Mouse (Mus musculus) right cerebral cortex, postnatal 36 days (tissue): ENCODE measurements around the gene Mapk8ip1.
A peak's percentile ranks its signal among the peaks of the same experiment; 100 is the strongest.

Experiments used
- DNase-seq, 2 experiments: peaks; one replicate each; pipeline ENCODE4 v3.0.0; 2022; ENCODE audit warnings: low spot score in 2 of 2, mixed read lengths in 1 of 2

The Mapk8ip1 gene

GRCm38 (mm10) chr2:92390206-92390930, 10.7 kb downstream of the Mapk8ip1 start:
- DNase-seq = no peak

DNA sequence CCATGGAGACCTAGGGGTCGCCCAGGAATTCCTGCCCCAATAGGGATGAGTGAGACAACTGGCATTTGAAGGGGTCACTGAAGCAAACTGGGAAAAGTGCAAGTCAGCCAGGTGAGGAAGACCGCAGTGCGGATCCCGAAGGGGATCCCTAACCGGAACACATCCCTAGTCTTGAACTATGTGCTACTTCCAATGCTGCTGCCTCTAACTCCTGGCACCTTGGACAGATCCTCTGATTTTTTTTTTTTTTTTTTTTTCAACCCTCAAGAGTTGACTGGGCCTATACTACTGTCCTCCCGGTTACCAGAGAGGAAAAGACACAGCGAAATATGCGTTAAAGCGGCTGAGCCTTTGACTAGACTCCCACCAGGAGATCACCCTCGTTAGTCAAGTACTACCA, 11.4 kb downstream of the Mapk8ip1 start:
- no peak for DNase-seq

GRCm38 (mm10) chr2:92388891-92389641, 12.0 kb downstream of the Mapk8ip1 start:
- peak; percentile 94 to 96 for DNase-seq

GRCm38 (mm10) chr2:92388081-92388517, 13.0 kb downstream of the Mapk8ip1 start:
- no peak for DNase-seq

DNA sequence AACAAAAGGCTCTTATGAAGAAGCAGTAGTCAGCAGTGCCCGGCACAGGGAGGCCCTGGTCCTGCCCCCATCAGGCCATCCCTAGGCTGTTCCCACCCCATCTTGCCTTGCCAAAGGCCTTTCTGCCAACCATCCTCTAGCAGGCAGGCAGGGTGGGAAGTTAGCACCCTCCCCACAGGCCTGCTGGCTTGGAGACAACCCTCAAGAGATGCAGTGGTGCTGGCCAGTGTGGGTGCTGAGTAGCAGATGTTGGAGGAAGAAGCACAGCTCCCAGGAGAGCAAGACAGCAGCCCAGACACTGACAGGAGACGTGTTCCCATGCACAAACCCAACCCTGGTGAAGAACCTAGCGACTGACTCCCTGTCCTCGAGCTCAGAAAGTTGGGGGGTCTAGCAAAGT, 13.4 kb downstream of the Mapk8ip1 start:
- peak in 1 of 2 experiments; percentile 76 for DNase-seq

DNA sequence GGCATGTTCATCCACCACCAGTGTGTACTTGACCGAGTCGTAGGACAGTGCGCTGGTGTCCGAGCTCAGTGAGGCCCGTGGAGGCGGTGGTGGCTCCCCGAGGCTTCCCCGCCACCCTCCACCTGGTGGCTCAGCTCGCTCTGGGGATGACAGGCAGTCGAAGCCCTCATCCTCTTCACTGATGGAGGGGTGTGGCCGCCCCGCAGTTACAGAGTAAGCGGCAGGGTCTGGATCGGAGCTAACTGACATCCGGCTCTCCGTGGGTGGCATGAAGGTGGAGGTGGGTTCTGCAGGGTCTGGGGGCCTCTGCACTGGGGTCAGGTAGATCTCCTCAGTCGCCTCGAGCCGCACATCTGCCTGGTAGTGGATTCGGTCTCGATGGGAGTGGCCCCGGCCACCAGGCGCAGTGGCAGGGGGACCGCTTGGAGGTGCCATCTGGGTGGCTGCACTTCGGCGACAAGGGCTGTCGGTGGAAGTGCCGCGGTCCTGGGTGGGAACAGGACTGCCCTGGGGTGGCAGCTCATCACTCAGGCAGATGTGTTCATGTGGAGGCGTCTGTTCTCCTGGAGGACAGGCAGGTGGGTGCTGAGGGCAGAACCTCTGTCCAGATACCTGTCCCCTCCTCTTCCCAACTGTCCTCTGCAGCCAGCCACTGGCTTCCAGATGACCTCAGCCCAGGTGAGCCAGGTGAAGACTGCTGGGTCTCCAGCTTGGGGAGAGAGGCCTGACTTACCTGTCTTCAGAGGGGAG, 14.1 kb downstream of the Mapk8ip1 start:
- no peak for DNase-seq

DNA sequence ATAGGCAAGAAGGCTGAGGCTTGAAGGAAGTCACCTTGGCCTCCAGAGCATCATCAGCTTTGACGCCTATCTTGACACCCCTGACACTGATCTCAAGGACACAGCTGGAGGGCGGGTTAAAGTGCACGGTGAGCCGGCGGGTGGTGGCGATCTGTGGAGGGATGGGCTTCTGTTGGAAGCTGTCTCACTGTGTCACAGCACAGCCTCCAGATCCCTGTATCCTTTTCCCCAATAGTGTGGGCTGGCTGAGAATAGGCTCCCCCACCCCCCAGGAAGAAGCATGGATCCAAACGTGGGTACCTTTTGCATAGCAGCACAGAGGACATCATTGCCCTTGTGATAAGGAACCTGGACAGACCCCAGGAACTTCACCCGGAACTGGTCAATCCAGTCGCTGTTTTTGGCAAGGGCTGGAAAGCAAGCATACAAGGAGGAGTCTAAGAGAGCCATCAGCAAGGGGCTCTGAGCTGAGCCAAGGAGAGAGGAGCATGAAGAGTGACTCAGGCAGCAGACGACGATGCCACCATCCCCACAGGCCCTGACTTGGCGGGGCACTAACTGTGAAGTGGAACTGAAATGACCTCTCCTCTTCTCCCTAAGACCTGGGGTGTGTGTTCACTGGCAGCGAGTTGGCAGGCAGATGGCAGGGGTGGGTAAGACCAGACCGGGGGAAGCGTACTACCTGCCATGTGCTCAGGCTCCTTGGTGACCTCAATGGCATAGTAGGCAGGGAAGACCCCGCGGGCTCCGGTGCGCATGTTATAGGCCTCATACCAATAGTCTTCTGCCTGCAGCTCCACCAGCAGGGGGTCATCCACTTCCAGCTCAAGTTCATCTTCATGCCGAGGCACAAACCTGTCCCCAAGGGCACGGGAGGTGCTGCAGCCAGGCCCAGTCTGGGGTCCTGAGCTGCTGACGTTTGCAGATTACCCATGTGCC, 15.7 kb downstream of the Mapk8ip1 start:
- no peak for DNase-seq

- no peak for DNase-seq
Observed at GRCm38 (mm10) chr2:92384101-92384500, 17.0 kb downstream of the Mapk8ip1 start.

- DNase-seq = no peak
Observed at GRCm38 (mm10) chr2:92382759-92383158, 18.3 kb downstream of the Mapk8ip1 start.

DNA sequence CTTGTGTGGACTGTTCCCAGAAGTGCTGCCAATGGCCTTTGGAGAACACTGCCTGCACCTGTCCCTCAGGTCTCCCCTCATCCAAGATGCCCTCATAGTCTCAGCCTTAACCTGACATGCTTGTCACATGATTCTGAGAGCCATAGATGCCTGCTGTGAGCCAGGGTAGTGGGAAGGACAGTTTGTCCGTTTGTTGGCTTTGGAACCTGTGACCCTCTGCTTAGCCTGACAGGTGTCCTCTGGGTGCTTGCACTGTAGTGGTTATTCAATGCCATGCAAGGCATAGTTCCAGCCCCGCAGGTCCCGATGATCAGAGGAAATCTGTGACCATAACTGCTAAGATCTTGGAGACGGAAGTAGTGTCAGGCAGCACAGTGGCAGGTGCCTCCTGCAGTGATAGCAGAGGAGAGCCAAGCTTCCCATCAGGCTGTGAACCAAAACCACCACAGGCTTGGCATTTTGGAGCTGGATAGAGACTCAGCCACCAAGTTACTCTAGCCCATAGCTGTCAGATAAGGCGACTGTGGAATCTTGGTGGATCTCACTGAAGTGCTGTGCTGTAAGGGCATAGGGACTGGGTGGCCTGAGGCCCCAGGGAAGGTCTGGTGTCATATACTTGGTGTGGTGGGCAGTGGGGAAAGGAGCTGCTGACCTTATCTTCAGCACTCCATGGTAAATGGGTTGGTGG, 19.0 kb downstream of the Mapk8ip1 start, which contains the start of gene 1700029I15Rik:
Gene 1700029I15Rik (plus strand): TSS at position 638 of the 688 bp plus-strand sequence.
- no peak for DNase-seq

DNA sequence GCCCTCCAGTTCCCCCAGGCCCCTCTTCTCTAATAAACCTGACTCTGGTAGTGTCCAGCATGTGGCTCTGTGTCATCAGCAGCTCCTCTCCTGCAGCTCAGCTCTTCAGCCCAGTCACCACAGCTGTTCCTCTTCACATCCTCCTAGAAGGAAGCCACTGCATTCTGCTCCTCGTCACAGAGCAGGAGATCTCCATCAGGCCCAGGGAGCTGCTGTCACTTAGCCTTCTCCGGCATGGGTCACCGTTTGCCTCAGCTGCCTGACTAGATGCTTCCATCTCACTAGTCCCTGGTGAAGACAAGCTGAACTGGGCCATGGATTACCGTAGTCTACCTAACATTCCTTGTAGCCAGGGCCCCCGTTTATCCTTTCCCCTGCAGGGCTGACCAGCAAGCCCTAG, 19.9 kb downstream of the Mapk8ip1 start:
- DNase-seq = no peak

- DNase-seq = no peak
Observed at GRCm38 (mm10) chr2:92380495-92381050, 20.5 kb downstream of the Mapk8ip1 start.

DNA sequence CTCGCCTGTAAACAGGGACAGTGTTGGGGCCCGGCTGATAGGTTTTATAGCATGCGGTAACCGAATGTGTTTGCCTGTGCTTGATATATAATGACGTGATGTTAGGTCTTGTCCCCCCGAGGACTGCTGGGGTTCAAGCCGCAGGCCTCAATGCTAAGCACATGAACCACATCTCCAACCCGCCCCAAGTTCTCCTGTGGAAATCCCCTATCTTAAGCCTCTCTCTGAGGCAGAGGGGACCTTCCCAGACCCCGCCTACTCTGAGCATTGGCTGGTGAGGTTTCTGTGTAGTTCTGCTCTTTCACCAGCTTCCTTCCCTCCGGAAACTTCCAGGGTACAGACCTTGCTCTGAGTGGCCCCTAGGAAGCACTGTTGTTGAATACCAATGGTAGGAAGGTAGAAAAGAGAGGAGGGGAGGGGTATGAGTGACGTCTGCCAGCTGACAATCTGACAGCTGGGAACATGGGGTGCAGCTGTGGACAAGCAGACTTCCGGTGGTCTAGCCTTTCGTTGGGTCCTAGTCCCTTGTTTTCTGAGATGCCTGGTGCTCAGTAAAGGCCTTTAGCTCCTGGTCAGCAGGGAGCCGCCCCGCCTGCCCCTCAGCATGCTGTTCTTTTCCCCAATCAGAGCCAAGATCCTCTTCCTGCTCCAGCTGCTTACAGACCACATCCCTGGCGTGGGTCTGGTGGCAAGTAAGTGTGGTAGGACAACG, 21.1 kb downstream of the Mapk8ip1 start:
- no peak for DNase-seq

DNA sequence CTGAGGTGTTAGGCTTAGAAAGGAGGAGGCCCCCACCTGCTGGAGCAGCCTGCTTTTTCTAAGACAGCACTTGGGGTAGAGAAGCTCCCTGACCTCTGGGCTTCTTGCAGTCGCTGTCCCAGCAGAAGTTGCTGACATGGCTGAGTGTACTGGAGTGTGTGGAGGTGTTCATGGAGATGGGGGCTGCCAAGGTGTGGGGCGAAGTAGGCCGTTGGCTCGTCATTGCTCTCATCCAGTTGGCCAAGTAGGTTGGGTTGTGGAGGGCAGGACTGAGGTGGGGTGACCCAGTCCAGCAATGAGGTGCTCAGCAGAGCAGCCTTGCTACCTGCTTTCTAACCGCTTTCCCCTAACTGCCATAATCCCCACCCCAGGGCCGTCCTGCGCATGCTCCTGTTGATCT, 23.7 kb downstream of the Mapk8ip1 start:
- DNase-seq = no peak

DNA sequence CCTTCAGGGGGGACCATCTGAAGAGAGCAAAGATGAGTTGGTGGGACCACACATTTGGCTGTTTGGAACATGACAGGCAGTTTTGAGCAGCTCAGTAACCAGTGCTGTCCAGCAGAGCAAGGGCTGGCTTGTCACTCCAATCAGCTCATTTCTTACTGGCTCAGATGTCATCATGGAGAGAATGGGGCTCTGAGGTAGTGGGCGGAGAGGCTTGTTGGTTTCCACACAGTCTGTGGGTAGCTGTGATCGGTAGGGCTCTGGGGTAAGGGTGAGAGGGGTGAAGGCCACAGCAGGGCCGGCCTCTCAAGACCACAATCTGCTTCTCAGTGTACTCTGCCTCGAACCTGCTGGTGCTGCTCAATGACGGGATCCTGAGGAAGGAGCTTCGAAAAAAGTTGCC, 24.8 kb downstream of the Mapk8ip1 start:
- DNase-seq = no peak

GRCm38 (mm10) chr2:92375788-92376187, 25.3 kb downstream of the Mapk8ip1 start:
- DNase-seq = no peak

DNA sequence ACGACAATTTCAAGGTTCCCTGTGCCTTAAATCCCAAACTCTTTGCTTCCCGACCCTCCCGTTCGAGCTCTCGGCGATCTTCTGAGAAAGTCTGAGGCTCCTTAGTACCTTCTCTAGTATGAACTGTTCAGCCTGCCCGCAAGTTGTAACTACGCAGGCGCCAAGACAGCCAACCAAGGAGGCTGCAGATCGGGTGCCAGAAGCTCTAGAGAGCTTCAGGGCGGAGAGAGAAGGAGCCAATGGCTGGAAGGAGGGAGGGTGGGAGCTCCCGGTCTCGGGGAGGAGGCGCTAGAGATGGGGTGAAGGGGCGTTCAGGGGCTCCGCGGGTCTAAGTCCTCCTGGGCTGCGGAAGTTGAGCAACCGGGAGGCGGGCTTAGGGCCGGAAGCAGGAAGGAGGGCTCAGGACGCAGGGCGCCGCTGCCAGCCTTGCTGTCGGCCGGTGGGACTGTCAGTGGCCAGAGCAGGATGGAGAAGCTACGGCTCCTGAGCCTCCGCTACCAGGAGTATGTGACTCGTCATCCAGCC, 25.9 kb downstream of the Mapk8ip1 start:
- peak; percentile 92 to 96 for DNase-seq

DNA sequence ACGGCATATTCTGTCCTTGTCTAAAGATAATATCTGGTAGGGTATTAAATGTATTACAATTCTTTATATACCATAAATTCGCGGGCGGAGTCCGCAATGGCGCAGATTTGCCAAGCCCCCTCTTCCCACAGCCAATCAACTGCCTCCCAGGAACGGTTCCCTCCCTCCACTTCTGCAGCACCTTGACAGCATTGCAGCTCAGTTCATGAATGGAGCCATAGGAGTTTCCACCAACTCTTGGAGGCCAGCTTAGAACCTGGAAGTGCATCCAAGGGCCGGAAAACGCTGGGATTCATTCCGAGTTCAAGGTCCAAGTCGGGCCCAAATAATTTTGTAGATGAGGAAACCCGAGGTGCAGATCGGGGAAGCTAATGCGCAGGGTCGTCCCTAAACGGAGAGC, 26.5 kb downstream of the Mapk8ip1 start, which contains the start of the genes Pex16 and Large2:
Gene Pex16 (plus strand): TSS at position 163 of the 400 bp plus-strand sequence.
Gene Large2 (minus strand): TSS at position 356 of the 400 bp plus-strand sequence.
- peak in 1 of 2 experiments; percentile 57 for DNase-seq

- no peak for DNase-seq
Observed at GRCm38 (mm10) chr2:92373437-92373813, 27.6 kb downstream of the Mapk8ip1 start.
